11 mouse cellular contexts compared by ENCODE assay signal in the genomic region with DNA sequence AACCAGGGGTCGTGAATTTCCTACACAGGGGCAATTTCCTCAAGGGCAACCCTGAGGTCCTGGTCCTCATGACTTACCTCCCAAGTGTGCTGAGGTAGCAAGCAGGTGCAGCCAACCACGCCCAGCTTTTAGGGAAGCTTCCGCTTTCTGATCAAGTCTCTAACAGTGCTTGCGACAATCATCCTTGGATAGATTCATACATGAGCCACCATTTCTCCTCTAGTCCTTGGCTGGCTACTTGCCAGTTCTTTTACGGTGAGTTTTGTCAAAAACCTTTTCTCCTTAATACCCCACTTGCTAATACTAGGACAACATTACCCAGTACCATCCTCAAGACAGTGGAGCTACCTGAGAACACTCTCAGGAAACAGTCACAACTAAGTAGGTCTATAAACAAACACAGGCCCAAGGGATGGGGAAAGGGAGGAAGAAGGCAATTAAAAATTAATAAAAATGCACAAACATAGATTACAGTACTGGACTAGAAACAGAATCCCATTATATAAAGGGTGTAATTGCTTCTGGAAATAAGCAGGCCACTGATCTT. TPM values are rescaled to one million over a fixed set of nuclear protein-coding genes. Genes with fewer than 3 reads are reported as not detected.
DNase-seq lines count a peak whose midpoint lies in the region; ATAC-seq and TF ChIP-seq lines count a peak whose summit lies in the region.
"Had no signal": no experiment of that assay in that cellular context is flagged by ENCODE, and none has a peak within 500 bp of the region (broad histone marks: within the 10 kb centered on the region; RNA-seq: fewer than 3 reads in every experiment).

No protein-coding gene starts in this region.

- no peaks in the 10 kb centered on the region for H3K27me3 ChIP-seq in E14TG2a.4 (ENCODE audit: insufficient read depth, low read length)
- H3K27me3 ChIP-seq: hindbrain, embryonic 12.5 days had no signal

- no peaks in the 10 kb centered on the region for H3K9me3 ChIP-seq in E14TG2a.4 (ENCODE audit: low read length)
- H3K9me3 ChIP-seq: hindbrain, embryonic 12.5 days had no signal

- peaks cover 97% of the 10 kb centered on the region for H3K4me1 ChIP-seq in E14TG2a.4 (replicated peaks; ENCODE audit: low read depth, low read length)

- peaks cover 27% of the 10 kb centered on the region for H3K36me3 ChIP-seq in E14TG2a.4 (ENCODE audit: insufficient read depth, low read length)
- H3K36me3 ChIP-seq: hindbrain, embryonic 12.5 days had no signal

- no peak for TF ChIP-seq CTCF in E14TG2a.4 (conservative IDR thresholded peaks at IDR 0.05; ENCODE audit: low read length)

- intact Hi-C loops in left cerebral cortex, postnatal 36 days (cut with DNase I), result no loop called here
- intact Hi-C loops in left cerebral cortex, postnatal 14 days (cut with DNase I), result no loop called here

- ATAC-seq in megakaryocyte progenitor cell, adult 5-6 weeks (replicated peaks; ENCODE audit: poor library complexity), result 0 out of 2 replicates have a peak, but pooled peaks have one; percentile 9

- DNase-seq in kidney, adult 9 months, result peak; percentile 52
- DNase-seq in kidney, postnatal 14 days, result no peak
- peak; percentile 59 for DNase-seq in induced T-regulatory cell, adult 2 months (ENCODE audit: low read depth)
- no peak for DNase-seq in left cerebral cortex, postnatal 36 days (ENCODE audit: low spot score in 2 of 2)
- DNase-seq in left cerebral cortex, postnatal 14 days (ENCODE audit: low spot score in 2 of 2), result no peak
- DNase-seq: adrenal gland, postnatal 36 days; cerebellum, postnatal 25 days; lung, postnatal 14 days had no signal

- H3K4me3 ChIP-seq in E14TG2a.4 (replicated peaks; ENCODE audit: low read length), result peak overlapping the region; percentile 39; the same call in 1 of the 2 replicates
- H3K4me3 ChIP-seq: hindbrain, embryonic 12.5 days had no signal

RNA-seq across cellular contexts. Expression of a gene that starts 12.0 kb away (rescaled TPM):
- total RNA-seq in megakaryocyte progenitor cell, adult 5-6 weeks (2015), result 6.4 and 8.6 TPM in 2 replicates
- total RNA-seq in megakaryocyte progenitor cell, adult 5-6 weeks (2017), result 14.7 and 17.9 TPM in 2 replicates
- total RNA-seq in left cerebral cortex, postnatal 36 days (2021), result 10 to 100 TPM; 14.1 to 15.9 TPM
- total RNA-seq in left cerebral cortex, postnatal 14 days (2021), result 10 to 100 TPM in 1 of 2 experiments, 1 to 10 TPM in 1; 7.9 to 14.4 TPM

Comparison
In these comparisons a context has a peak if more than half of its experiments do, and no peak if none do; other contexts are left out.
1. DNase-seq: peak in kidney, adult 9 months (single experiment) and induced T-regulatory cell, adult 2 months (single experiment); none in kidney, postnatal 14 days (single experiment), left cerebral cortex, postnatal 36 days (0 of 2) and left cerebral cortex, postnatal 14 days (0 of 2).